Mouse (Mus musculus): ENCODE data around the gene Pdgfc.

DNA sequence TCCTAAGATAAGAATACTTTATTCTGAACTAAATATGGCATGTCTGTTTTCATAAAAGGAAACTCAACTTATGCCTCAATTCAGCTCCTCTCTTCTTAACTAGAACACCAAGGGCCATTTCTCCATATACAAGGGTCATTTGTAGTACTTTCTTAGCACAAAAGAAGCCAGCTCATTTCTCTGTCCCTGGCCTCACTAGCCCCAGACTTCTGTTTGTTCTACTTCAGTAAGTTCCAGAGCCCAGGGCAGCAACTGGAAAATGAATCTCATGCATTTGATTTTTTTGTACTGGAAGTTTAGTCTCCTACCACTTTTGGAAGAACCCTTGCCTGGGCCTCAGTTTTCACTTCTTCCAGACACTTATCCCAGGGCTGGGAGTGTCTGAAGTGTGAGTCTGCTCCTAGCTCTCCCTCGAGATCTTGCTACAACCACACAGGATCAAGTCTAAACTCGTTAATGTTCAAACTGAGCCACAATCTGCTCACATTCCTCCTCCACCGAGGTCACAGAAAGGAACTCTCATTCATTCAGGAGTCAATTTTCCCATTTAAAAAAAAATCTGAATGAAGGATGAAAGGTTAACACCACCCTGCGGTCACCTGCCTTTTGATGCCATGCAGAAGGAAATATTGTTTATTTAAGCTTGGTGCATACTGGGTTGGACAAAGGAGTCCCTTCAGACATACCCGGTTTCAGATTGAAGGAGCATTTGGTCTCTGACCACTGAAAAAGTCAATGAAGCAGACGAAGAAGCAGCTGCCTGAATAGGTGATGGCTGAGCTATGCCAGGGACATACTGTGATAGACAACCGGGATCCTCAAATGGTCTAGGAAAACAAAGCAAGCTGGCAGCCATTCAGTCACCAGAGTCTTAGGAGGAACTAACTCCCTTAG, 206.7 kb downstream of the Pdgfc start:
- TF ChIP-seq CTCF (IDR thresholded peaks at IDR 0.05; ENCODE audit: extremely low read depth, insufficient read length, insufficient replicate concordance, low read depth, low read length) (no peak), POLR2A (IDR thresholded peaks at IDR 0.05; ENCODE audit: low read depth, low read length) (no peak)
